Mouse (Mus musculus): ENCODE data around the gene Slc17a1.
A peak's percentile ranks its signal among the peaks of the same experiment; 100 is the strongest.

Gene Slc17a1

GRCm38 (mm10) chr13:23867405-23867804 is at the start of gene Slc17a1:
Gene Slc17a1, plus strand, starts transcription at chr13:23867750.
- no peak for DNase-seq (ENCODE audit: low read depth, low spot score)

- DNase-seq (ENCODE audit: low read depth, low spot score) = no peak
These were observed 47.2 kb upstream of the Slc17a1 start for GRCm38 (mm10) chr13:23820179-23820940.

- DNase-seq (ENCODE audit: low read depth, low spot score) = no peak
These were observed 45.3 kb upstream of the Slc17a1 start for GRCm38 (mm10) chr13:23822213-23822612.

- no peak for DNase-seq (ENCODE audit: low read depth, low spot score)
These were observed 40.9 kb upstream of the Slc17a1 start for GRCm38 (mm10) chr13:23826606-23827005.

GRCm38 (mm10) chr13:23833053-23833452 is 34.5 kb upstream of the Slc17a1 start:
- peak; percentile 71 for DNase-seq (ENCODE audit: low read depth, low spot score)

- DNase-seq (ENCODE audit: low read depth, low spot score) = no peak
These were observed 32.7 kb upstream of the Slc17a1 start for GRCm38 (mm10) chr13:23834836-23835235.

GRCm38 (mm10) chr13:23836630-23837029 is 30.9 kb upstream of the Slc17a1 start:
- no peak for DNase-seq (ENCODE audit: low read depth, low spot score)

GRCm38 (mm10) chr13:23839308-23839707 is 28.2 kb upstream of the Slc17a1 start, which contains the start of gene Slc17a3:
Gene Slc17a3, plus strand, starts transcription at chr13:23839434.
- DNase-seq (ENCODE audit: low read depth, low spot score) = no peak

- DNase-seq (ENCODE audit: low read depth, low spot score) = no peak
These were observed 21.7 kb upstream of the Slc17a1 start for GRCm38 (mm10) chr13:23845851-23846250.

- no peak for DNase-seq (ENCODE audit: low read depth, low spot score)
These were observed 18.3 kb upstream of the Slc17a1 start for GRCm38 (mm10) chr13:23849299-23849698.

GRCm38 (mm10) chr13:23856401-23856800 is 11.1 kb upstream of the Slc17a1 start:
- DNase-seq (ENCODE audit: low read depth, low spot score) = no peak

- no peak for DNase-seq (ENCODE audit: low read depth, low spot score)
These were observed 5.7 kb upstream of the Slc17a1 start for GRCm38 (mm10) chr13:23861815-23862214.

- no peak for DNase-seq (ENCODE audit: low read depth, low spot score)
These were observed 2.8 kb upstream of the Slc17a1 start for GRCm38 (mm10) chr13:23864711-23865110.

GRCm38 (mm10) chr13:23866086-23866710 is 1.4 kb upstream of the Slc17a1 start:
- no peak for DNase-seq (ENCODE audit: low read depth, low spot score)

GRCm38 (mm10) chr13:23867000-23867399 is 550 bp upstream of the Slc17a1 start:
- DNase-seq (ENCODE audit: low read depth, low spot score) = no peak

- DNase-seq (ENCODE audit: low read depth, low spot score) = no peak
These were observed 1.4 kb downstream of the Slc17a1 start for GRCm38 (mm10) chr13:23868790-23869533.

- DNase-seq (ENCODE audit: low read depth, low spot score) = no peak
These were observed 2.4 kb downstream of the Slc17a1 start for GRCm38 (mm10) chr13:23869996-23870395.

- DNase-seq (ENCODE audit: low read depth, low spot score) = no peak
These were observed 5.6 kb downstream of the Slc17a1 start for GRCm38 (mm10) chr13:23873141-23873540.

- no peak for DNase-seq (ENCODE audit: low read depth, low spot score)
These were observed 11.6 kb downstream of the Slc17a1 start for GRCm38 (mm10) chr13:23879106-23879505.

GRCm38 (mm10) chr13:23879636-23880035 is 12.1 kb downstream of the Slc17a1 start:
- no peak for DNase-seq (ENCODE audit: low read depth, low spot score)

- DNase-seq (ENCODE audit: low read depth, low spot score) = peak; percentile 32
These were observed 18.0 kb downstream of the Slc17a1 start for GRCm38 (mm10) chr13:23885540-23885939.

GRCm38 (mm10) chr13:23887026-23887725 is 19.6 kb downstream of the Slc17a1 start:
- no peak for DNase-seq (ENCODE audit: low read depth, low spot score)
